Mouse (Mus musculus) myocyte (in vitro differentiated cells): ENCODE results near the gene Creb3l2.

Experiments used
- CEBPB ChIP-seq: IDR thresholded peaks from 2 replicates; pipeline ENCODE4 v1.6.1; 2011; ENCODE audit warnings: mild to moderate bottlenecking, moderate library complexity; ENCODE audit not compliant: poor library complexity, insufficient read depth, severe bottlenecking
- MAX ChIP-seq: IDR thresholded peaks from one replicate; pipeline ENCODE4 v1.6.1; 2011; ENCODE audit warnings: low read depth, mild to moderate bottlenecking, control low read depth
- MYOD1 ChIP-seq, 3 experiments: IDR thresholded peaks; one replicate each; pipeline ENCODE4 v1.6.1; 2011; ENCODE audit warnings: control low read depth in 2 of 3, low read depth in 2 of 3, mild to moderate bottlenecking in 2 of 3, moderate library complexity in 1 of 3; ENCODE audit not compliant: insufficient read length in 2 of 3, control insufficient read depth in 1 of 3
- MYOG ChIP-seq, 3 experiments: IDR thresholded peaks; one replicate each; pipeline ENCODE4 v1.6.1; 2011; ENCODE audit warnings: control low read depth in 2 of 3, low read depth in 2 of 3, mild to moderate bottlenecking in 2 of 3; ENCODE audit not compliant: insufficient read length in 2 of 3, control insufficient read depth in 1 of 3, insufficient read depth in 1 of 3
- POLR2A ChIP-seq: IDR thresholded peaks from one replicate; pipeline ENCODE4 v1.6.1; 2011; ENCODE audit warnings: low read depth, mild to moderate bottlenecking, control low read depth, moderate library complexity; ENCODE audit not compliant: insufficient read length
- POLR2AphosphoS2 ChIP-seq: IDR thresholded peaks from one replicate; pipeline ENCODE4 v1.6.1; 2011; ENCODE audit warnings: low read depth, control low read depth; ENCODE audit not compliant: insufficient read length
- REST ChIP-seq: IDR thresholded peaks from one replicate; pipeline ENCODE4 v1.6.1; 2011; ENCODE audit warnings: mild to moderate bottlenecking, control low read depth, moderate library complexity; ENCODE audit not compliant: insufficient read depth, insufficient read length
- SRF ChIP-seq: IDR thresholded peaks from one replicate; pipeline ENCODE4 v1.6.1; 2011; ENCODE audit warnings: low read depth; ENCODE audit not compliant: control insufficient read depth, insufficient read length
- TCF3 ChIP-seq: IDR thresholded peaks from one replicate; pipeline ENCODE4 v1.6.1; 2011; ENCODE audit warnings: low read depth, control low read depth; ENCODE audit not compliant: insufficient read length

DNA sequence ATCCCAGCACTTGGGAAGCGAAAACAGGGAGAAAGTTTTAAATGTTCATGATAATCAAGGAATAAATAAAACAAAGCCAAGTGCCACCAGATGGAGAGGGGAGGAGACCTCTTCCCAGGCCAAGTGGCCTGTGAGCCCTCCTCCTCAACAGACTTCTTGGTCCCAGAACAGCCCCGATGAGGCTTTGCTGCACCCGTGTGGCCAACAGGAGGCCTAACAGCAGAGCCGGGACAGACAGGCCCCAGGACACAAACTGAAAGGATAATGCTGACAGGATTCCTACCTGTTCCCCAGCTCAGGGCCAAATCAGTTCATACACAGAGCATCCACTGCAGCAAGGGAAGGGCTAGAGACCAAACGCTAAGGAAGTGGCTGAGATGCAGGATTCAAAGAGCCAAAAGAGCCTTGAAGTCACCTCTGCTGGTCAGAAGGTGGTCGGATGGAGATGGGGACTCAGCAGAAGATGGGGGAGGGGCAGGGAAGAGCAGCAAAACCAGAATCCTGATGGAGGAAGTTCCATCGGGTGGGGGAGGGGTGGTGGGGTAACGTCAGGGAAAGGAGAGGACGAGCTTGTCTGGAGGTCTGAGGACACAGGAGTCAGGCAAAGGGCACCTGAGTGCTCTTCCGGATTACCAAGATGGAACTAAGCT lies 90.1 kb downstream of the Creb3l2 start:
- no peak for TF ChIP-seq MYOG (IDR thresholded peaks at IDR 0.05; ENCODE audit: control insufficient read depth in 1 of 3, insufficient read depth in 1 of 3, insufficient read length in 2 of 3, low read depth in 2 of 3)
- TF ChIP-seq REST: no peak
- TF ChIP-seq TCF3: no peak
- TF ChIP-seq POLR2A: no peak
- TF ChIP-seq POLR2AphosphoS2: no peak
- no peak for TF ChIP-seq CEBPB
- no peak for TF ChIP-seq MYOD1 (IDR thresholded peaks at IDR 0.05; ENCODE audit: control insufficient read depth in 1 of 3, insufficient read length in 2 of 3, low read depth in 2 of 3)
- no peak for TF ChIP-seq MAX
- TF ChIP-seq SRF: no peak
